Mouse (Mus musculus): ENCODE measurements around the gene Slc28a3.

Gene Slc28a3

DNA sequence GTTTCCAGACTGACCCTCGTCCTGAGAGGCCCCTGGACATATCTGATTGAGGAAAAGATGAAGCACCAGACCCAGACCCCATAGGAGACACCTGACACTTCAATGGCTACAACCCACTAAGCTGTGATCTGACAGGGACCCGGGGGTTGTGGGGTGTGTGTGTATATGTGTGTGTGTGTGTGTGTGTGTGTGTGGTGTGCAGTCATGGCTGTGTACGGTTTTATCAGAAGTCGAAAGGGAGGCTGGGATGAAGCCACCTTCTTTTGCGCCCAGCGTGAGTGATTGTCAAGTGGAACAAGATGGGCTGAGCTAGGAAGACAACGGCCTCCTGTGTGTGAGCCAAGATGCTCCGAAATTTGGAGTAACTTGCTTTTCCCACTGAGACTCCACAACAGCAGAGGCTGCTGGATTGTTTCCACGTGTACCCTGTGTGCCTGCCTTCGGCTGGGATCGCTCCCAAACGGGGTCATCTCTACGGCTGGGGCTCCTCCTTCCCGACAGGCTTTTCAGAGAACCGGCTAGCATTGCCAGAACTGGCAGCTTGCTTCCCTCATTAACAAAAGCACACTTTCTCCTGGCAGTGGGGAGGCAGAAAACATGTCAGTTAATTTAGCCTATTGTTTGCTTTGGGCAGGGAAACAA, 50.1 kb downstream of the Slc28a3 start:
- no peak for DNase-seq (ENCODE audit: low spot score in 2 of 2)

DNA sequence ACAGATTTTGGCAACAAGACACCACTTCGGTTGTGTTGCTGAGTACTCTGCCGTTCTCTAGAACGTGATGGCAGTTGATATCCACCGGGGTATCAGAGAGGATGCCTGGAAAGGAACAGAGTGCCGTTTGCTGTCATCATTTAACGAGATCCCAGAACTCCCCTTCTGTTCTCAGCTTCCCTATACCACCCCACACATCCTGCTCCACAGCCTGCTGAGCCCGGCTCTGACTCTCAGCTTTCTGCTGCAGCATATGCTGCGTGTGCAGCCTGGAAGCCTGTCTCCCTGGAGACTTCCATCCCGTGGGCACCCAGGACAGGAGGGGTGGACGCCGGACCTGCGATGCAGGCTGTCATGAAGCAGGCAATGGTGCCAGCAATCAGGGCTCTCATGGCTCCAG, 52.5 kb downstream of the Slc28a3 start:
- no peak for DNase-seq (ENCODE audit: low spot score in 2 of 2)

DNA sequence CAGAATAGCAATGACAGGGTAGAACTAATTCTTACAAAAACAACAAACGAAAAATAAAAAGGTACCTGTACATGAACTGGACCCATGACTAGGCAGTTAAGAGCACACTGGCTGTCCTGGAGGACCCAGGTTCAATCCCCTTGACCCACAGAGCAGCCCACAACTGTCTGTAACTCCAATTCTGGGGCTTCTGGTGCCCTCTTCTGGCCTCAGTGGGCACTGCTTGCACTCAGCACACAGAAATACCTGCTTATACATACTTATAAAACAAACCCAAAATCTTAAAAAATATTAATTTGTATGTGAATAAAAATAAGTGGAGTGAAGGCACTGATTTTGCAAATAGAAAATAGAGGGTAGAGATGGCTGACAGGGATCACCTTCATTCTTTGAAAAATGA, 54.7 kb downstream of the Slc28a3 start:
- DNase-seq (ENCODE audit: low spot score in 2 of 2) = peak in 1 of 2 experiments; percentile 10

DNA sequence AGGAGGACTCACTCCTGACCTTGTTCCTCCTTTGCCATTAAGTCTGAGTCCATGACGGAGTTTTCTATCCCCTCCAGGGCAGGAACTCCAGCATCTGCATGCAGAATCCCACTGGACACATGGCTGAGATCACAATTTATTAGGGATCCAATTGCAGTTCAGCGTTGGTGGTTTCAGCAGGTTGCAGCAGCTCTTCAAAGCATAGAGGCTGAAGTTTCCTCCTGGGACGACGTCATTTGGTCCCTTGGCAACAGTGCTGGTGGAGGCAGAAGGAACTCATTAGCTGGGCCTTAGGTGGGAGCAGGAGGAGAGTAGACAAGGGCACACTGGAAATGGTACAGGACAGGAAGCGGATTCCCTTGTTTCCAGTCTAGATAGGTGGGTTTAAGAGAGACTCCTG, 55.1 kb downstream of the Slc28a3 start:
- DNase-seq (ENCODE audit: low spot score in 2 of 2) = no peak

DNA sequence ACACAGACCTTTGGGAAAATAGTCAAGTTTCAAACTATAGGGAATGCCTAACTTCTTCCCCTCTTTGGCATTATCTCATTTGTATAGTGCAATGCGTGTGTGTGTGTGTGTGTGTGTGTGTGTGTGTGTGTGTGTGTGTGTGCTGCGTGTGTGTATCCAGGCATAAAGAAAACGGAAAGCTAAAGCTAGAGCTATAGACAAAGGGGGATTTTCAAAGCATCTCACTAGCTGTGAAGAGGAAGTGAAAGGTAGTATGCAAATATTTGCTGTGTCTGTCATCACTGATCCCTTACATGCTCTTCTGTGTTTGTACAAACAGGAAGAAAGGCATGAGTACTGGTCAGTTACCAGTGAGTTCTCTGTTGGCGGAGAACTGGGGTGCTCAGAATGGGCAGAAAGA, 58.8 kb downstream of the Slc28a3 start:
- DNase-seq (ENCODE audit: low spot score in 2 of 2) = peak in 1 of 2 experiments; percentile 50

DNA sequence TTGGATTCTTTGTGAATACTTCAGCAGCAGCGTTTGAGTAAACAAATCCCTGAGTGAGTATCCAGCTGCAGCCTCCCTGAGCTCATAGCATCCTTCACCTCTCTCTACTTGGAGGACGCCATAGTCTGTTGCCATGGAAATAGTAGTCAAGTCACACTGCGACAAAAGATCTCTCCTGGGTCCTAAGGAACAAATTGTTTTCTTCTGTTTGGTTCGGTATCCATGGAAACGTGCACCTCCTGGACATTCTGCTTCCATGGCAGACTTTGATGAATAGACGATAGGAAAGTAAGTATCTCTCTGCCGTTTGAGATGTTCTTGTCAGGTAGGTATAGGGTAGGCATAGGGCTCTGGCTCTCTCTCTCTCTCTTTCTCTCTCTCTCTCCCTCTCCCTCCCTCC, 63.1 kb downstream of the Slc28a3 start:
- DNase-seq (ENCODE audit: low spot score in 2 of 2) = no peak

DNA sequence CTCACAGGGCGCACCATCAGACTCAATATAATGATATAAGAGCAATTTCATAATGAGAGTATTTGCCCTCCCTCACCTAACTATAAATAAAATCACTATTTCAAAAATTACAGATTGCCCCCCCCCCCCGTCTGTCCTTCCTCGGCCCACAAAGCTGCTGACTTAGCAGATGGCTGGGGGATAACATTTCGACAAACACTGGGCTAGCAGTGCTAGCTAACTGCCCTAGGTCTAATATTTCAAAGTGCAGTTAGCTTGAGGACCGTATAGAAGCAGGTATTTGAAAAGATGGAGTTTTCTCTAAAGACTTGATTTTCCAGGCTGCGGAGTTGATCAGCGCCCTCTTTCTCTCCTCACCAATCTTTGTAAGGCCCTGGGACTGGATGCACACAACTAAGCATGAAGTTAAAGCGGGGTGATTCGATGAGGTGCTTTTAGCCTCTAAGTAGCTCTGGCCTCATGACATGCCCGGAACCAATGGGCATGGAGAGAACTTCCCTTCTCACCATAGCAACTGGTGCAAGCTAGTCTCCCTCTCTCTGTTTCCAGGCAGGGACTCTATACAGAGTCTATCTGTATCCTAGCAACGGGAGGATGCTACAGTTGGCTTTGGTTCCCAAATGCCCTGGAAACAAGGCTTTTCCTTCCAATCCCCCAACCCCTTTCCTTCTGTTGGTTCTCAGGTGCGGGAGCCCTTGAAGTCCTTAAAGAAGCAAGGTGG, 66.8 kb downstream of the Slc28a3 start:
- DNase-seq (ENCODE audit: low spot score in 2 of 2) = no peak

DNA sequence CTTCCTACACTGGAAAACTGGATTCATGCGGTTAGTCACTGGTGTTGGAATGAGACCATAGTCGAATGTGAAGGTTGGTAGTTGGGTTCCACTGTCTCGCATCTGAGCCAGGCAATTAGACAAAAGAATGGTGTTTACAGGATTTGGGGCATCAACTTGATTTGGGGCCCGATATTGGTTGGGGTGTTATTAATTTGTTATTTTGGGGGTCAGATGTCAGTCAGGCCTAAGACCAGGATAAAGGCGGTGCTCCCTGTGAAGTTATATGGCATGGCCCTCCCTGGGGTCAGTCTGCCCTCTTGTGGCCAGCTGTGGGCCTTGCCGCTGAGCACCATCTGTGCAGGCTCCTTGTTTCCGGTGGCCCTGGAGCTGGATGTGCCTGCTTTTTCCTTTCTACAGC, 67.6 kb downstream of the Slc28a3 start:
- peak; percentile 29 to 61 for DNase-seq (ENCODE audit: low spot score in 2 of 2)

DNA sequence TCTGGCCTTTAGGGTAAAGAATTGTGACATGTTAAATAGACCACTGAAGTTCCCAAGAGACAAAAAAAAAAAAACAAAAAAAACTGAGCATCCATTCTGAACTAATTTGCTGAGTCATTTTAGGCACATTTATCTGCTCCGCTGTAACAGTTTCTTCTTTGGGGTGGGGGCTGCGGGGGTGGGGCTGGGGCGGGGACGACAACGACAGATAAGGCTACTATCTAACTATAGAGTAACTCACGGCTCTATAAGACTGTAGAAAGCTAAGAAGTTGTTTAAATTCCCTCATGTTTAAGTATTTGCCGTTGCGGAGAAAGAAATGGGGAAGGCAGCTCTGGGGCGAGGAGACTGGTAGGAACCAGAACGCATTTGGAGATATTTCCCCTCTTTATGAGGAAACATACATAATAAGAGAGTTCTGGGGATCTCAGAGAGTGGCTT, 68.1 kb downstream of the Slc28a3 start:
- DNase-seq (ENCODE audit: low spot score in 2 of 2) = no peak

DNA sequence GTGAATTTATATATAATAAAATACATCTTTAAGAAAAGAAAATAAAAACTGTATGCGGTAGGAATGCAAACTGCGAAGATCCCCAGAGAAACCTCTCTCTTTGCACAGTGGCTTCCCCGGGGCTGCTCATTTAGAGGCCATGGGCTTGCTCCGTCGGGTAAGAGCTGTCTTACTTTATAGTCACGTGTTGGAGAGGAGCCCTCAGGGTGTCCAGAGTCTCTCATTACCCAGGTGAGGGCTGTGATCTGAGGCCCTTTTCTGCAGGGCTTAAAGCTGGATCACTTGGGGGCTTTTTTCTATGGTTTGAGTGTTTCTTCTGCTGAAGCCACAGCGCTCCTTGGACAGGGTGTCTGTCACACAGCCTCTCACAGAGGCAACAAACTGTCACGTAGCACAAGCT, 68.5 kb downstream of the Slc28a3 start:
- no peak for DNase-seq (ENCODE audit: low spot score in 2 of 2)

DNA sequence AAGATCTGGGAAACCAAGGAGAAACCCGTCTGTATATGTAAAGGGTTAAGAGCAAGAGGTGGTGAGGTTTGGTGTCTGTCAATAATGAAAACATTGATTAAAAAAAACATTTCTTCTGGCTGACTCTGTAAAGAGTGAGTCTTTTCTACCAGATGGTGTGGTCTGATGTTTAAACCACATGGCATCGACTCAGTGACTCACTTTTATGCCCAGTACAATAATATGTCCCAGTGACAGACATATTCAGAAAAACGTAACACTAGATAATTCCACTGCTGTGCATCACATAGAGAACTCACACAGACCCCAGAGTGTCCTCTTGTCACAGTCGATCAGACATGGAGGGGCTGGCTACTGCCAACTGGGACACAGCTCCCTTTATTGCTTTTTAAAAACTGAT, 69.1 kb downstream of the Slc28a3 start:
- no peak for DNase-seq (ENCODE audit: low spot score in 2 of 2)

DNA sequence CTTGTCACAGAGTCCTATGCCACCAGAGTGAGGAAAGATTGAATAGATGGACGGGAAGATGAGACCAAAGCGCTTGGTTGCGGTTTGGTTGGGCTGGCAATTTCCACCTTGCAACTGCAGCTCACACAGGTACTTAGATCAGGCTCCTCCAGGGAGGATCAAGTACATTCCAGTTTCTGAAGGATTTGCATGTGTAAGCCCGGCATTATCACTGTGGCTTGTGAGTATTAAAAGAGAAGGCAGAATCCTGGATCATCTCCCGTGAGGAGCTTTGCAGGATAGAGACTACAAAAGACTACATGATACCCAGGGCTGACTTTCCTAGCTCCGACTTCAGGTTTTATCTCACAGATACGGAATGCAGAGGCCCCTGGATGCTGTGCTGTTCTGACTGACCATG, 71.7 kb downstream of the Slc28a3 start:
- DNase-seq (ENCODE audit: low spot score in 2 of 2) = no peak

DNA sequence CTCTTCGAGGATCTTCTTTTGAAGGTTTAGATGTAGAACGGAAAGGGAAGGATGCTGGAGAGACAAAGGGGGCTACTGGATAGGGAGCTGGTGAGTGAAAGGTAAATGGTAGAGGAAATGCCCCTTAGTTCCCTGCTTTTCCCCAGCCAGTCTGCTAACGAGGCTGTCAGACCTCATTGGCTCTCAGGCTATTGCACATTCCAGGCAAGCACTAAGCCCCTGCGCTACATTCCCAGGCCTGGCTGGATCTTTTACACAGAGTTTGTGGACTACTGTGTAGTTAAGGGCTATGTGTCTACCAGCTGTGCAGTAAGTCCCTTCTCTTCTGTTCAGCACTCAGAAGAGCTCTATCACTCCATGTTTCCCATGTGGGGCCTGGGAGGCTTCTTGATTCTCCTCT, 72.3 kb downstream of the Slc28a3 start:
- no peak for DNase-seq (ENCODE audit: low spot score in 2 of 2)

DNA sequence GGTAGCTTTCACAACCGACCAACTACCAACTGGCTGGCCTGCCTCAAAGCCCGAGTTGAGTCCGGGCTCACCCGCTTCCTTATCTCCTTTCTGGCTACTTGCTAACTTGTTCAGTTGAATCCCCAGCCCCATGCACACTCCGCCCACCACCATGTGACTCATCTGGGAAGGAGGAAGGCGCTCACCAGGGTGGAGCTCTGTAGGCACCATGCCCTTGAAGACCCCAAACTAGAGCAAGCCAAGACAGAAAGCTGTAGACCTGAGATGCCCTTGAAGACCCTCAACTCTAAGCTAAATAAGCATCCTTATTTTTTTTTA, 72.8 kb downstream of the Slc28a3 start:
- DNase-seq (ENCODE audit: low spot score in 2 of 2) = no peak

DNA sequence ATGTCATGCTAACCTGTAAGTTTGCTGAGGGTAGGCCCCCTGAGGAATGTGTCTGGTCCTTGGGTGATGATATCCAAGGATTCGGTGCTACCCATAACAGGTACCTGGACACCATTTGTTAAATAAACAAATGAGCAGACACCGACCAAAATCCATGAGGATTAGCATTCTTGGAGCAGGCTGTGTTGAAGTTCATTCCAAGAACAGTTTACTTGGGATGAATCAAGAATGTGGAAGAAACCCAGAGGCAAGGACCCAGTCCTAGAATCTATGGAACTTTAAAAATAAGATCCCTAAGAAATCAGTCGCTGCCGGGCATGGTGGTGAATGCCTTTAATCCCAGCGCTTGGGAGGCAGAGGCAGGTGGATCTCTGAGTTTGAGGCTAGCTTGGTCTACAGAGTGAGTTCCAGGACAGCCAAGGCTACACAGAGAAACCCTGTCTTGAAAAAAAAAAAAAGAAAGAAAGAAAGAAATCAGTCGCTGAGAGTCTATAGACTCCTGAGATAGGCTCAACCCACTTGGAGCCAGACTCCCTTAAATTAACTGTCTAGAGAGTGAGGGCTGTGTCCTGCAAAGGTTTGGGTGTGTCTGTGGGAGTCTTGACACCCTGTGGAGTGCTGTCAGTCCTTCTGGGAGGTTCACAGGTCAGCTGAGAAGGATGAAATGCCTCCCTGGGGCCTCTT, 73.3 kb downstream of the Slc28a3 start:
- DNase-seq (ENCODE audit: low spot score in 2 of 2) = no peak

DNA sequence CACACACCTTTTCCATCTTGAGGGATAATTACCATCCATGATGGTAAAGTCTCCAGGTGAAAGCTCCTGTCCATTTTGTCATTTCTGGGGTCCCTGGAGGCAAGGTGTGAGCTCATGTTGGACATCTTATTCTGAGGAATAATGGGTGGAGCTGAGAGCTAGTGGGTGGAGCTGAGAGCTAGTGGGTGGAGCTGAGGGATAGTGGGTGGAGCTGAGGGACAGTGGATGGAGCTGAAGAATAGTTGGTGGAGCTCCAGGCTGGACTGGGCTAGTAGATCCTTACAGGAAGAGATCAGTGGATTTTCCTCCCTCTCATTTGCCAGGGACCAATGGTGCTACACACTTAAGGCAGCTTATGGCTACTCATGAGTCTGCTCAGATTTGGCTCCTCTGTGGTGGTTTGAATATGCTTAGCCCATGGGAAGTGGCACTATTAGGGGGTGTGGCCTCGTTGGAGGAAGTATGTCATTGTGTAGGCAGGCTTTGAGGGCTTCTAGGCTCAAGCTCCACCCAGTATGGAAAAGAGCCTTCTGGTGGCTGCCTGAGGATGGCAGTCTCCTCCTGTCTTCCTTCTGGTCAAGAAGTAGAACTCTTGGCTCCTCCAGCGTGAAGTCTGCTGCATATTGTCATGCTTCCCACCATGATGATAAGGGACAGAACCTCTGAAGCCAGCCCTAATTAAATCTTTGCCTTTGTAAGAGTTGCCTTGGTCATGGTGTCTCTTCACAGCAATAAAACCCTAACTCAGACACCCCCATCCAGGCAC, 74.0 kb downstream of the Slc28a3 start:
- no peak for DNase-seq (ENCODE audit: low spot score in 2 of 2)

DNA sequence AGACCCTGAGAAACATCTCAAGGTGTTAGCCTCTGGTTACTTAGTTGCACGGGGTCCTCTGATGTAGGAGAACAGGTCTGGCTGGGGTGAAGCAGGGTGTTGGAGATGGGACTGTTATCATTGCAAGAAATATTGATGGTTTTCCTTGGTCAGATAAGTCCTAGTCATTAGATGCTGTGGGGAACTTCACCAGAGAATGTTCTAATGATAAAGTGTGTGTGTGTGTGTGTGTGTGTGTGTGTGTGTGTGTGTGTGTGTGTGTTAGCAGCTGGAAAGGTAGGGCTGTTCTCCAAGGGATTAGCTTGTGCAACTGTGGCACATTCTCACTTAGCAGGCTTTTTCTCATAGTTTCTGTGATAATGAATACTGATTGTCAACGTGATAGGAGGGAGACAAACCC, 75.4 kb downstream of the Slc28a3 start:
- no peak for DNase-seq (ENCODE audit: low spot score in 2 of 2)

DNA sequence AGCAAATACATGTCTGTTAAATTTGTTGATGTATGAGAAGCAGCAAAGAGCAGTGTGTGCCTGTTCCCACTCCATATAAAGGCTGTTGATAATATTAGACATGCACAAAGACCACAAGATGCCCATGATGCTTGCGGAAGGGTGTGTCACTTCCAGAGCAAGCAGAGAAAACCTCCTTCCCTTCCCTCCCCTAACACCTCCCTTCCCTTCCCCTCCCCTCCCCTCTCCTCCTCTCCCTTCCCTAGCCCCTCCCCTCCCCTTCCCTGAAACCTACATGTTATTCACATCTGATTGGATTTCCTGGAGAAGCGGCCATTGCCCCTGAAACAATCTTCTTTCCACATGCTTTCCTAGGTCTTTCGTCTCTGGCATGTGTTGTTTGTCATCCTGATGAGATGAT, 75.8 kb downstream of the Slc28a3 start:
- DNase-seq (ENCODE audit: low spot score in 2 of 2) = no peak

DNA sequence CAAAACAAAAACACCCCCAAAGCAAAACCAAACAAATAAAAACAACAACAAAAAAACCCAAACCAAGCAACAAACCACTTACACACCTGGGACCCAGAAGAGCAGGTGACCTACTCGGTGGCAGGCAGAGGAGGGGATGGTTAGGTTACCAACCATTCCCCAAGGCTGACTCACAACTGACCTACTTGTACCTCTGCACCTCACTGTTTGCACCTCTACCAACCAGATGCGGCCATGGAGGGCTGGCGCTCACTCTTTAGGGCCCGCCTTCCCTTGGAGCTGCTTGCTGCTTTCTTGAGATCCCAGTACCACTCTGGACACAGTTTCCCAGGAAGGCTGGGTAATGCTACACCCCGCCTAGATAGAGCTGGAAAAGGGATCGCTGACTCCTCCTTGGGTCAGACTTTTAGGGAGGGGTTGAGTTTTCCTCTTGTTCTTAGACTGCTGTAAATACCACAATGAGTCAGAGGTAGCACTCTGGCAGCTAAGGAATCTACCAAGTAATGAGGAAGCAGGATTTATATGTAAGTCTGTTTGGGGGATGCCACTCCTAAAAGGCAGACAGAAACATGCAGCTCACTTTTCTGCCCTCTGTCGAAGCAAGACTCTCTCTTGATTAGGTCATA, 76.3 kb downstream of the Slc28a3 start:
- DNase-seq (ENCODE audit: low spot score in 2 of 2) = no peak

DNA sequence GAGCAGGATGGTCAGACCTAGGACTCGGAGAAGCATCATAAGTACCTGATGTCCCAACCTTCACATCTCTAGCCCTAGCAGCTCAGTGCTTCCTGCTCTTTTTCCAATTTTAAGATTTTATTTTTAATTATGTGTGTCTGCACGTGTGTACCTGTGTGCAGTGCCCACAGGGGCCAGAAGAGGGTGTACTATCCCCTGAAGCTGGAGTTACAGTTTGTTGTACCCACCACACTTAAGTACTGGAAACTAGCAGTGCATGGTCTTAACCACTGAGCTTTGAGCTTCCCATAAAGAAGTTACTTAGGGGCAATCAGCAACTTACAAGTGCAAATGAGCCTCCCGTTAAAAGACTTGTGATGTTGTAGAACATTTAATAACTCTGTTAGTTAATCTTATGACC, 86.1 kb downstream of the Slc28a3 start:
- DNase-seq (ENCODE audit: low spot score in 2 of 2) = no peak

DNA sequence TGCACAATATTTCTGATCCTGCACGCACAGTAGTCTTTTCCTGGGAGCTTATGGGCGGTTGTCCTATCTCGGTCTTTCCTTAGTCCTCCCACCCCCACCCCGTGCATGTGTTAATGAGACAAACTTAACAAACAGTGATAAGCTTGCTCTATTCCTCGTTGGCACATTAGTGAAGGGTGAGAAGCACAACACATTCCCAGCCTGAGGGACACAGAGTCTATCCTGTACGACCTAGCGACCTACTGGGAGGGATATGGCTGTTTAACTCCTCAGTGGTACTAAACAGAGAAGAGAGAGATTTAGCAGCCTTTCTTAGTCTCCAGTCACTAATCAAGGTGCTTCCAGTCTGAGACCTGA, 86.9 kb downstream of the Slc28a3 start:
- no peak for DNase-seq (ENCODE audit: low spot score in 2 of 2)

Data from natural killer cell, adult 2 months (primary cell).